Mouse (Mus musculus): ENCODE measurements around the gene Pianp. TPM values are rescaled to one million over a fixed set of nuclear protein-coding genes. Genes with fewer than 3 reads are reported as not detected.
"Not testable (repeated sequence)": the region's sequence is repeated elsewhere in the genome, so short reads cannot be mapped to it uniquely, and the experiment has no call there.

Pianp gene
- total RNA-seq, 2 experiments from 2014 or later = 89.1 to 97.3 TPM

- intact Hi-C loops (cut with DNase I) = no loop called here
- no peak for DNase-seq
Observed at GRCm38 (mm10) chr6:125008060-125008459, 11.6 kb downstream of the Pianp start.

- intact Hi-C loops (cut with DNase I) = no loop called here
- DNase-seq = peak; percentile 97
Observed at GRCm38 (mm10) chr6:125008586-125009128, 12.2 kb downstream of the Pianp start.

GRCm38 (mm10) chr6:125009129-125009180 is 12.5 kb downstream of the Pianp start, which contains the start of gene Zfp384:
TSS of gene Zfp384 (plus strand) at chr6:125009145.
- DNase-seq = no peak
- intact Hi-C loops (cut with DNase I) = no loop called here

- intact Hi-C loops (cut with DNase I) = no loop called here
- DNase-seq = peak; percentile 89
Observed at GRCm38 (mm10) chr6:125009181-125010073, 12.9 kb downstream of the Pianp start.

GRCm38 (mm10) chr6:125017682-125018081 is 21.2 kb downstream of the Pianp start:
- no peak for DNase-seq
- intact Hi-C loops (cut with DNase I) = no loop called here

- intact Hi-C loops (cut with DNase I) = not testable (repeated sequence)
- peak; percentile 56 for DNase-seq
Observed at GRCm38 (mm10) chr6:125030532-125030931, 34.0 kb downstream of the Pianp start.

- DNase-seq = no peak
- intact Hi-C loops (cut with DNase I) = no loop called here
Observed at GRCm38 (mm10) chr6:125031604-125032003, 35.1 kb downstream of the Pianp start.

GRCm38 (mm10) chr6:125038666-125039065 is 42.2 kb downstream of the Pianp start:
- intact Hi-C loops (cut with DNase I) = no loop called here
- no peak for DNase-seq

GRCm38 (mm10) chr6:125039131-125039530 is 42.6 kb downstream of the Pianp start:
- no peak for DNase-seq
- intact Hi-C loops (cut with DNase I) = no loop called here

- intact Hi-C loops (cut with DNase I) = no loop called here
- peak; percentile 90 for DNase-seq
Observed at GRCm38 (mm10) chr6:125039533-125040153, 43.1 kb downstream of the Pianp start, which contains the start of gene Ing4. TSS of gene Ing4 (plus strand) at chr6:125039760.

- intact Hi-C loops (cut with DNase I) = no loop called here
- DNase-seq = no peak
Observed at GRCm38 (mm10) chr6:125040221-125040620, 43.7 kb downstream of the Pianp start.

- intact Hi-C loops (cut with DNase I) = no loop called here
- no peak for DNase-seq
Observed at GRCm38 (mm10) chr6:125041047-125041446, 44.6 kb downstream of the Pianp start.

GRCm38 (mm10) chr6:125042081-125042480 is 45.6 kb downstream of the Pianp start:
- intact Hi-C loops (cut with DNase I) = no loop called here
- DNase-seq = no peak

GRCm38 (mm10) chr6:125046691-125047090 is 50.2 kb downstream of the Pianp start:
- peak; percentile 93 for DNase-seq

GRCm38 (mm10) chr6:125049678-125050077 is 53.2 kb downstream of the Pianp start, which contains the start of gene Acrbp:
TSS of gene Acrbp (plus strand) at chr6:125049689.
- no peak for DNase-seq
- intact Hi-C loops (cut with DNase I) = no loop called here

More at GRCm38 (mm10) chr6:125046691-125047090, 50.2 kb downstream of the Pianp start:
- intact Hi-C loops (cut with DNase I) = loop anchor here (2.0 kb wide), 1 partner anchor 38 kb away; no protein-coding TSS in a partner anchor

GRCm38 (mm10) chr6:125051237-125051636 is 54.7 kb downstream of the Pianp start:
- DNase-seq = peak; percentile 22
- intact Hi-C loops (cut with DNase I) = no loop called here

Other genes with a start within 250 kb of the Pianp start
- gene Gm45234, start 240.7 kb upstream of the Pianp start, total RNA-seq (2021) = not detected
- gene Atn1, start 240.2 kb upstream of the Pianp start, total RNA-seq (2021) = 100 to 1,000 TPM; 174 to 180 TPM
- gene Eno2, start 227.0 kb upstream of the Pianp start, total RNA-seq (2021) = 100 to 1,000 TPM; 190 to 217 TPM
- gene Lrrc23, start 217.0 kb upstream of the Pianp start, total RNA-seq (2021) = 1 to 10 TPM; 2.1 to 4.3 TPM
- 1 to 10 TPM; 4.1 TPM for gene Spsb2, start 188.0 kb upstream of the Pianp start, total RNA-seq (2021)
- gene Tpi1, start 182.4 kb upstream of the Pianp start, total RNA-seq (2021) = 100 to 1,000 TPM; 275 to 296 TPM
- 100 to 1,000 TPM; 192 to 202 TPM for gene Usp5, start 167.2 kb upstream of the Pianp start, total RNA-seq (2021)
- gene Cdca3, start 167.1 kb upstream of the Pianp start, total RNA-seq (2021) = 10 to 100 TPM in 1 of 2 experiments, 1 to 10 TPM in 1; 6.9 to 10.8 TPM
- gene Gnb3, start 156.4 kb upstream of the Pianp start, total RNA-seq (2021) = under 1 TPM; 0.32 to 0.46 TPM
- 10 to 100 TPM; 55.9 to 56.1 TPM for gene P3h3, start 138.9 kb upstream of the Pianp start, total RNA-seq (2021)
- gene Gpr162, start 132.7 kb upstream of the Pianp start, total RNA-seq (2021) = 100 to 1,000 TPM; 145 to 164 TPM
- 1 to 10 TPM in 1 of 2 experiments, under 1 TPM in 1; 0.52 to 1.2 TPM for gene Cd4, start 108.5 kb upstream of the Pianp start, total RNA-seq (2021)
- gene Lag3, start 85.0 kb upstream of the Pianp start, total RNA-seq (2021) = 1 to 10 TPM; 1.7 to 2.3 TPM
- gene Ptms, start 76.6 kb upstream of the Pianp start, total RNA-seq (2021) = 1,000 to 10,000 TPM; 1,603 to 1,633 TPM
- 100 to 1,000 TPM; 467 to 469 TPM for gene Mlf2, start 65.3 kb upstream of the Pianp start, total RNA-seq (2021)
- 10 to 100 TPM; 67.8 to 72.6 TPM for gene Cops7a, start 31.2 kb upstream of the Pianp start, total RNA-seq (2021)
- gene Zfp384, start 12.5 kb downstream of the Pianp start, total RNA-seq (2021) = 10 to 100 TPM; 51.8 to 56.1 TPM
- gene Ing4, start 43.1 kb downstream of the Pianp start, total RNA-seq (2021) = 10 to 100 TPM; 67.4 to 72.0 TPM
- 10 to 100 TPM; 11.7 to 13.0 TPM for gene Acrbp, start 53.0 kb downstream of the Pianp start, total RNA-seq (2021)
- 1 to 10 TPM; 1.3 TPM for gene Lpar5, start 71.2 kb downstream of the Pianp start, total RNA-seq (2021)
- gene Chd4, start 99.3 kb downstream of the Pianp start, total RNA-seq (2021) = 100 to 1,000 TPM; 173 to 175 TPM
- gene Nop2, start 135.2 kb downstream of the Pianp start, total RNA-seq (2021) = 10 to 100 TPM; 43.0 to 44.5 TPM
- gene Iffo1, start 148.5 kb downstream of the Pianp start, total RNA-seq (2021) = 10 to 100 TPM; 27.0 to 28.3 TPM
- 1,000 to 10,000 TPM; 1,244 to 1,314 TPM for gene Gapdh, start 169.8 kb downstream of the Pianp start, total RNA-seq (2021)
- 10 to 100 TPM; 44.9 to 51.4 TPM for gene Ncapd2, start 195.0 kb downstream of the Pianp start, total RNA-seq (2021)
- 10 to 100 TPM; 67.7 to 72.7 TPM for gene Mrpl51, start 195.1 kb downstream of the Pianp start, total RNA-seq (2021)
- 10 to 100 TPM in 1 of 2 experiments, 1 to 10 TPM in 1; 7.0 to 10.2 TPM for gene Vamp1, start 218.9 kb downstream of the Pianp start, total RNA-seq (2021)
- 1 to 10 TPM; 1.7 to 1.9 TPM for gene Tapbpl, start 235.2 kb downstream of the Pianp start, total RNA-seq (2021)
- not detected for gene Cd27, start 240.3 kb downstream of the Pianp start, total RNA-seq (2021)

Measured in left cerebral cortex, postnatal 4 days (tissue).